Mouse (Mus musculus): ENCODE measurements around the gene Kcnj13. TPM values are rescaled to one million over a fixed set of nuclear protein-coding genes. Genes with fewer than 3 reads are reported as not detected.

The Kcnj13 gene
- polyA plus RNA-seq, 1 experiment from 2014 or later: 0.70 TPM

DNA sequence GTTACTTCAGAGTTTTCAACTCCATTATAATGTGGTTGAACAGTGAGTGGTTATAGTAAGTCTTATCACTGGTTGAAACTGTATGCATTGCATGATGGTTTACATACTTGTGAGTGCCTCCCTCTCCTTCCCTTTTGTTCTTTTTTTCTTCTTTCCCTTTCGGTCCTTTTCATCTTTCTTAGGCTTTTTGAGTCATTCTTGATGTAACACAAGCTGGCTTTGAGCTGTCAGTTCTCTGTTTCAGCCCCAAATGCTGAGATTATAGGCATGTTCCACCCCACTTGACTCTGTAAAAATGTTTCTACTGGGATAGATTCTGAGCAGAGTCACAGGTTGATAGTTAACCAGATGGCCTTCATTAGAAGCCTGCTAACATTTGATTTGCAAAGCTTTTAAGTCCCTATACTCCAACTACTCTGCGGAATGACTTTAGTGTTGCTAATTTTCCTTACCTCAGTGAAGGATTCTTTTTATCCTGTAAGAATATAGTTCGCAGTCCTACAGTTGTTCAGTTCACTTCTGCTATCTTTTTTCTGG, 16.4 kb downstream of the Kcnj13 start:
- ATAC-seq (ENCODE audit: low read depth): no peak
- 86% methylated on average over 3 of the region's 3 CpGs for WGBS

DNA sequence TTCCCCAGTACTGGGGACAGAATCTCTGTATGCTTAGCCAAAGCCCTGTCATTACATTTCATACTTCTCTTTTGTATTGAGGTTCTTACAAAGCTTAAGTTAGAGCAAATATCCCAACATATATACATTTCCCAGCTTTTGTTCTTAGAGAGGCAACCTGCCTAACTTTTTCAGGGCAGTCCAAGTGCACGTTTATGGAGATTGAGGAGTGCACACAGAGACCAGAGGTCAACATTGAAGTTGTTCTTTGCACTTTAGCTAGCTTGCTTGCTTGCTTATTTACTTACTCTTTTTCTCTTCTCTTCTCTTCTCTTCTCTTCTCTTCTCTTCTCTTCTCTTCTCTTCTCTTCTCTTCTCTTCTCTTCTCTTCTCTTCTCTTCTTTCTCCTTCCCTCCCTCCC, 34.3 kb downstream of the Kcnj13 start:
- Histone ChIP-seq H3K27ac (replicated peaks) (no peak overlapping the region), H3K36me3 (peaks cover 13% of the 10 kb centered on the region), H3K4me3 (no peak overlapping the region), H3K9me3 (no peaks in the 10 kb centered on the region), H3K4me1 (replicated peaks) (no peaks in the 10 kb centered on the region), H3K9ac (no peak overlapping the region), H3K27me3 (no peaks in the 10 kb centered on the region), H3K4me2 (no peak overlapping the region)
- no peak for ATAC-seq (ENCODE audit: low read depth)
- 62% methylated on average over 1 of the region's 1 CpGs for WGBS

More for the DNA sequence above, 16.4 kb downstream of the Kcnj13 start:
- Histone ChIP-seq H3K4me3 (no peak overlapping the region), H3K27ac (replicated peaks) (no peak overlapping the region), H3K9ac (no peak overlapping the region), H3K27me3 (no peaks in the 10 kb centered on the region), H3K36me3 (peaks cover 39% of the 10 kb centered on the region), H3K4me2 (no peak overlapping the region), H3K4me1 (replicated peaks) (no peaks in the 10 kb centered on the region), H3K9me3 (no peaks in the 10 kb centered on the region)

DNA sequence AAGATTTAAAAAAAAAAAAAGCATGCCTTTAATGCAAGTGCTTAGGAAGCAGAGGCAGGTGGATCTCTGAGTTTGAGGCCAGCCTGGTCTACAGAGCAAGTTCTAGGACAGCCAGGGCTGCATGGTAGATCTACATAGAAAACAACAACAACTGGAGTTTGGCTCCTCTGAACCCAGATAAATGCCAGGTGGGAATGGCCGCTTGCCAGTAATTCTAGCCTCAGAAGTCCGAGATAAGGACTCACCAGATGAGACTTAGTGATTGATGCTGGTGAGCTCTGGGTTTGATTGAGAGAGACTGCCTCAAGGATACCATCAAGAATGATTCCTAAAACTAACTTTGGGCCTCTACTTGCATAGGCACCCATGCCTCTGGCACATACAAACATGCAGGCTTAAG, 44.0 kb downstream of the Kcnj13 start:
- H3K4me3 ChIP-seq: no peak overlapping the region
- 92% methylated on average over 2 of the region's 2 CpGs for WGBS
- H3K9ac ChIP-seq: no peak overlapping the region
- H3K27me3 ChIP-seq: no peaks in the 10 kb centered on the region
- no peak overlapping the region for H3K27ac ChIP-seq (replicated peaks)
- no peak for ATAC-seq (ENCODE audit: low read depth)
- H3K36me3 ChIP-seq: peaks cover 18% of the 10 kb centered on the region; the same call in 1 of the 2 replicates
- no peak overlapping the region for H3K4me2 ChIP-seq
- no peaks in the 10 kb centered on the region for H3K4me1 ChIP-seq (replicated peaks)
- no peaks in the 10 kb centered on the region for H3K9me3 ChIP-seq

Other genes starting within 250 kb of the Kcnj13 start
- 62.4 and 73.8 TPM in 2 replicates for gene Ecel1, start 238.2 kb downstream of the Kcnj13 start, polyA plus RNA-seq (2015; fragmentation: Nextera tagmentation; extraction: Ambion mirVana)
- 6.6 and 7.1 TPM in 2 replicates for gene Prss56, start 211.4 kb downstream of the Kcnj13 start, polyA plus RNA-seq (2015; fragmentation: Nextera tagmentation; extraction: Ambion mirVana)
- 0.31 and 0.62 TPM in 2 replicates for gene Chrnd, start 204.1 kb downstream of the Kcnj13 start, polyA plus RNA-seq (2015; fragmentation: Nextera tagmentation; extraction: Ambion mirVana)
- 0.57 and 1.7 TPM in 2 replicates for gene Chrng, start 190.1 kb downstream of the Kcnj13 start, polyA plus RNA-seq (2015; fragmentation: Nextera tagmentation; extraction: Ambion mirVana)
- gene Eif4e2, start 180.8 kb downstream of the Kcnj13 start, polyA plus RNA-seq (2015; fragmentation: Nextera tagmentation; extraction: Ambion mirVana): 108 and 115 TPM in 2 replicates
- 1.2 and 1.9 TPM in 2 replicates for gene Efhd1, start 130.4 kb downstream of the Kcnj13 start, polyA plus RNA-seq (2015; fragmentation: Nextera tagmentation; extraction: Ambion mirVana)
- 69.4 and 73.3 TPM in 2 replicates for gene Gigyf2, start 67.7 kb downstream of the Kcnj13 start, polyA plus RNA-seq (2015; fragmentation: Nextera tagmentation; extraction: Ambion mirVana)
- 0.73 and 1.4 TPM in 2 replicates for gene Snorc, start 75.5 kb upstream of the Kcnj13 start, polyA plus RNA-seq (2015; fragmentation: Nextera tagmentation; extraction: Ambion mirVana)
- gene Neu2, start 115.2 kb upstream of the Kcnj13 start, polyA plus RNA-seq (2015; fragmentation: Nextera tagmentation; extraction: Ambion mirVana): 0.24 TPM in 1 of 2 replicates, not detected in the other
- 8.4 and 8.9 TPM in 2 replicates for gene Ngef, start 179.1 kb upstream of the Kcnj13 start, polyA plus RNA-seq (2015; fragmentation: Nextera tagmentation; extraction: Ambion mirVana)
- 3.6 and 7.0 TPM in 2 replicates for gene Inpp5d, start 225.6 kb upstream of the Kcnj13 start, polyA plus RNA-seq (2015; fragmentation: Nextera tagmentation; extraction: Ambion mirVana)

All from neural tube, embryonic 13.5 days (tissue).